Mouse (Mus musculus) stomach, postnatal 0 days (tissue): ENCODE measurements around the gene Cyp27b1. TPM values are rescaled to one million over a fixed set of nuclear protein-coding genes. Genes with fewer than 3 reads are reported as not detected.

Experiments
- ATAC-seq: fragments of 200-750 bp; cut with Nextera tagmentation; 2 replicates; pipeline ENCODE4 v1.8.0; 2017; ENCODE audit not compliant: low FRiP score, low TSS enrichment
- DNase-seq: peaks from one replicate; pipeline ENCODE4 v3.0.0-alpha.2; 2016; ENCODE audit warnings: low spot score
- H3K27ac ChIP-seq: fragments of 300-500 bp; sonication (generic); replicated peaks from 2 replicates; pipeline ENCODE4 v1.5.1; 2014; ENCODE audit warnings: mild to moderate bottlenecking, control low read depth
- H3K27me3 ChIP-seq: fragments of 300-500 bp; sonication (generic); 2 replicates; pipeline ENCODE4 v1.6.1; 2014; ENCODE audit warnings: low read length; ENCODE audit not compliant: control insufficient read depth, insufficient read depth
- H3K36me3 ChIP-seq: fragments of 300-500 bp; sonication (generic); 2 replicates; pipeline ENCODE4 v1.6.1; 2014; ENCODE audit warnings: low read length, mixed read lengths; ENCODE audit not compliant: control insufficient read depth, insufficient read depth
- H3K4me1 ChIP-seq: fragments of 300-500 bp; sonication (generic); replicated peaks from 2 replicates; pipeline ENCODE4 v1.6.1; 2014; ENCODE audit warnings: antibody characterized with exemption; ENCODE audit not compliant: control insufficient read depth, insufficient read depth
- H3K4me2 ChIP-seq: fragments of 300-500 bp; sonication (generic); replicated peaks from 2 replicates; pipeline ENCODE4 v1.6.1; 2014; ENCODE audit warnings: low read depth, mild to moderate bottlenecking, control low read depth, moderate library complexity
- H3K4me3 ChIP-seq: fragments of 300-500 bp; sonication (generic); 2 replicates; pipeline ENCODE4 v1.5.1; 2014; ENCODE audit warnings: low read depth, low read length, control low read depth
- H3K9ac ChIP-seq: fragments of 300-500 bp; sonication (generic); 2 replicates; pipeline ENCODE4 v1.6.1; 2014; ENCODE audit warnings: mild to moderate bottlenecking, low read length, control low read depth, mixed read lengths
- H3K9me3 ChIP-seq: fragments of 300-500 bp; sonication (generic); 2 replicates; pipeline ENCODE4 v1.6.1; 2016; ENCODE audit warnings: low read length; ENCODE audit not compliant: control insufficient read depth
- CTCF ChIP-seq: IDR thresholded peaks from 2 replicates; pipeline ENCODE4 v1.5.1; 2016; ENCODE audit warnings: antibody characterized with exemption, low read depth, mild to moderate bottlenecking, moderate library complexity
- EP300 ChIP-seq: optimal IDR thresholded peaks from 2 replicates; pipeline ENCODE3; 2016; ENCODE audit warnings: antibody characterized with exemption
- WGBS: fragments of 180-500 bp; shearing (Covaris S2); extraction: QIAGEN DNeasy Blood & Tissue Kit; methylation state at CpG from one replicate; pipeline ENCODE4 v1.1.7; 2014; 5-methylcytosine and 5-hydroxymethylcytosine counted together
- polyA plus RNA-seq: library from polyadenylated mRNA; unstranded; fragments of >200 nt; fragmentation: Nextera tagmentation; extraction: Ambion mirVana; gene quantifications from 2 replicates; pipeline ENCODE4 v1.2.1, GENCODE M21; 2015

Gene Cyp27b1
- polyA plus RNA-seq, 1 experiment from 2014 or later = 0.13 TPM

DNA sequence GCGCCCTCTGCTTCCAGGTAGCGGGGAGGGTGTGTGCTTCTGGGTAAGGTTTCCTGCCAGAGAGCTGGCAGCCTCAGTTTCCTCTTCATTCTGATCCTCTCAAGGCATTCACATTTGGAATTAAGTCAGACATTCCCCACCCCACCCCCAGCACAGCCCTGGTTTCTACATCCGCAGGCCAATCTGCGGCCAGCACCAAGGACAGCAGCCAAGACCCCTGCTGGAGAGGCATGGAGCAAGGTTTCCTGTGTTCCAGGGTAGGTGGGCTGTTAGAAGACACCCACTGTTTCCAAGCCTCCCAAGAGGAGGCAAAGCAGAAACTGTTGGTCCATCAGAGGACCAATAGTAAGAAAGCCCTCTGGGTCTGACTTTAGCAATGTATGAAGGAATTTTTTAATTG lies 6.6 kb downstream of the Cyp27b1 start:
- H3K36me3 ChIP-seq = peaks cover 6% of the 10 kb centered on the region; the same call in 1 of the 2 replicates
- DNase-seq = no peak
- 70% methylated on average over 4 of the region's 4 CpGs for WGBS

DNA sequence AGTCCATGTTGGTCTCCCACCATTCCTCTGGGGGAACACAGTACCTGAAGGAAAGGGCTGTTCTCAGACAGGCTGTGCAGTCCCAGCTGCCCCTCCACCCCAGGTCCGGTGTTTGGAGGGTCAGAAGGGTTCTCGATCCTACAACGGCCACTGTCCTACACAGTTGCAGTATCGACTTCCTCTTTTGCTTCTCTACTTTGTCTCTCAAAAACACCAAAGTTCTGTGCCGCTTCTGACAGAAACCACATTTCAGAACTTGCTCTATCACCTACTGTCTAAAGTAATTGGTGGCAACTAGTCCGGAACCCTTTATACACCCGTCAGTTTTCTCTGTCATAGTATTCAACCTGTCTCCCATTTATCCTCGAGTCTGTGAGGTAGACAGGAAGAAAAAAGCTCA lies 7.4 kb downstream of the Cyp27b1 start:
- H3K9ac ChIP-seq = no peak overlapping the region
- no peak overlapping the region for H3K27ac ChIP-seq
- 0 out of 2 replicates have a peak, but pooled peaks cover 2% of the 10 kb centered on the region for H3K4me1 ChIP-seq
- H3K36me3 ChIP-seq = peaks cover 6% of the 10 kb centered on the region; the same call in 1 of the 2 replicates
- H3K27me3 ChIP-seq = no peaks in the 10 kb centered on the region
- H3K4me3 ChIP-seq = no peak overlapping the region
- no peaks in the 10 kb centered on the region for H3K9me3 ChIP-seq
- DNase-seq (no peak), ATAC-seq (no peak)
- 81% methylated on average over 8 of the region's 8 CpGs for WGBS
- H3K4me2 ChIP-seq = no peak overlapping the region
- TF ChIP-seq EP300 (no peak), CTCF (no peak)

More for the DNA sequence above, 6.6 kb downstream of the Cyp27b1 start:
- Histone ChIP-seq H3K4me1 (no peaks in the 10 kb centered on the region), H3K9me3 (no peaks in the 10 kb centered on the region), H3K27ac (no peak overlapping the region), H3K4me2 (no peak overlapping the region), H3K27me3 (peaks cover 3% of the 10 kb centered on the region; the same call in 1 of the 2 replicates), H3K9ac (no peak overlapping the region), H3K4me3 (no peak overlapping the region)
- no peak for TF ChIP-seq EP300
- TF ChIP-seq CTCF = peak; percentile 8; the same call in 1 of the 2 replicates
- no peak for ATAC-seq

DNA sequence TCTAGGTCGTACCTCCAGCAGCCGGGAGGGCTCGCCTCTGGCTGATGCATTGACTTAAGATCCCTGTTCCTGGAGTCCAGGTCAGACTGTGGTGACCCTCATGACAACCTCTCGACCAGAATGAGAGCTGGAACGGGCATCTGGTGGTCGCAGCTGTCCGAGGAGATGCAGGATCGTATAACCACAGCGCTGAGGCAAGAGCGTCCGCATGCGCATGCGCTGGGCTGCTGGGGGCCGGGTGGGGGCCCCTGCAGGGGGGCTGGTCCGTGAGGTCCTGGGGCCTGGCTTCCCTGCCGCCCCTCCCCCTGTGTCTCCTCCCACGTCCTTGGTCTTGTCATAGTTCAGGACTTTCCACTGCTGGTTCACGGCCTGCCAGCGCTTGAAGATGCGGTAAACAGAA lies 8.4 kb downstream of the Cyp27b1 start:
- ATAC-seq = no peak
- TF ChIP-seq CTCF = no peak
- no peak for TF ChIP-seq EP300
- WGBS = 80% methylated on average over 17 of the region's 20 CpGs

DNA sequence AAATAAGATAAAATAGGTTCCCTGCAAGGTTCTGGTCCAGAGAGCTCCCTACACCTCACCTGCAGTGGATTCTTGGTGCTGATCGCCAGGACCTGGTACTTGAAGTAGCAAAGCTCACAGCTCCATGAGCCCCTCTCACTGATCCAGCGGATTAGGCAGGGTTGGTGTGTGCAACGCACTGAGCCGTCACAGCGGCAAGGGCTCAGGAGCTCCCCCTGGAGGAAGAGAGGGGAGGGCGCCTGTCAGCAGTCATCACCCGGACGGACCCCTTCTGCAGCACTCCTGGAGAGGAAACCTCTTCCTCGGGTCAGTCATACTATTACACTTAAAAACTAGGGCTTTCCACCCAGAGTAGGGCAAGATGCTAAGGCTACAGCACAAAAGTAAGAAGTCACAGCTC lies 10.1 kb downstream of the Cyp27b1 start:
- no peak overlapping the region for H3K27ac ChIP-seq
- H3K9me3 ChIP-seq = no peaks in the 10 kb centered on the region
- H3K27me3 ChIP-seq = no peaks in the 10 kb centered on the region
- 0 out of 2 replicates have a peak, but pooled peaks cover 4% of the 10 kb centered on the region for H3K4me1 ChIP-seq
- H3K36me3 ChIP-seq = peaks cover 6% of the 10 kb centered on the region; the same call in 1 of the 2 replicates
- TF ChIP-seq CTCF (peak; percentile 95), EP300 (no peak)
- WGBS = 4% methylated on average over 9 of the region's 9 CpGs
- peak; percentile 78 for DNase-seq
- H3K9ac ChIP-seq = no peak overlapping the region
- no peak overlapping the region for H3K4me3 ChIP-seq
- no peak for ATAC-seq
- H3K4me2 ChIP-seq = peak overlapping the region; percentile 100

More for the DNA sequence above, 8.4 kb downstream of the Cyp27b1 start:
- H3K27me3 ChIP-seq = no peaks in the 10 kb centered on the region
- no peak for DNase-seq
- no peak overlapping the region for H3K4me3 ChIP-seq
- 0 out of 2 replicates have a peak, but pooled peaks cover 2% of the 10 kb centered on the region for H3K4me1 ChIP-seq
- H3K9ac ChIP-seq = no peak overlapping the region
- H3K4me2 ChIP-seq = no peak overlapping the region
- H3K36me3 ChIP-seq = peaks cover 6% of the 10 kb centered on the region; the same call in 1 of the 2 replicates
- H3K9me3 ChIP-seq = no peaks in the 10 kb centered on the region
- no peak overlapping the region for H3K27ac ChIP-seq

DNA sequence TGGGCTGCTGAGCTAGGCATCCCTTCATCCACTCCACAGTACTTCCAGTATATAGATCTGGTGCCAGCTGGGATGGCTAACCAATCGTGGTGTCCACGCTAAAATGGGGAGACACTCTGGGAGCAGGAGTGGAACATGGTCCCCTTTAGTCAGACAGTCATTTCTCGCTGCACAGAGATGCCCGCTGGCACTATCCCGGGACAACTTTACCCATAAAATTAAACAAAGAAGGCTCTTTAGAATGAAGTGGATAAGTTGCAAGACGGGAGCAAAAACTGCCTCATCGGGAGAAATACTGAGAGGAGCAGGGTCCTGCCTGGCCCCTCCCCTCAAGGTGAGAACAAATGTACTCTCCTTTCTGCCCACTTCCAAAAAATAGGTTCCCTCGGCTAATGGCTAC lies 10.7 kb downstream of the Cyp27b1 start:
- H3K27ac ChIP-seq = no peak overlapping the region
- no peak for TF ChIP-seq CTCF
- TF ChIP-seq EP300 = no peak
- peak overlapping the region; percentile 72; the same call in 1 of the 2 replicates for H3K4me3 ChIP-seq
- H3K4me2 ChIP-seq = peak overlapping the region; percentile 100
- DNase-seq (no peak), ATAC-seq (no peak)
- WGBS = 9% methylated on average over 8 of the region's 8 CpGs
- no peaks in the 10 kb centered on the region for H3K9me3 ChIP-seq
- 0 out of 2 replicates have a peak, but pooled peaks cover 4% of the 10 kb centered on the region for H3K4me1 ChIP-seq
- H3K9ac ChIP-seq = no peak overlapping the region; the same call in 1 of the 2 replicates
- H3K36me3 ChIP-seq = peaks cover 6% of the 10 kb centered on the region; the same call in 1 of the 2 replicates
- H3K27me3 ChIP-seq = no peaks in the 10 kb centered on the region
